Mouse (Mus musculus) cerebellum, adult 2 months (tissue): ENCODE measurements around the gene Il9r. TPM values are rescaled to one million over a fixed set of nuclear protein-coding genes. Genes with fewer than 3 reads are reported as not detected.
A peak's percentile ranks its signal among the peaks of the same experiment; 100 is the strongest.

Source experiments
- DNase-seq, 2 experiments: peaks; one replicate each; pipeline ENCODE4 v3.0.0; 2021
- H3K27ac ChIP-seq: fragments of 200-500 bp; 2 replicates; pipeline ENCODE4 v1.5.1; 2012; ENCODE audit warnings: low read length, control low read depth, inconsistent platforms; ENCODE audit not compliant: insufficient read depth
- H3K27me3 ChIP-seq: fragments of 200-500 bp; 2 replicates; pipeline ENCODE4 v1.6.1; 2012; ENCODE audit warnings: inconsistent platforms, mild to moderate bottlenecking, low read length, moderate library complexity; ENCODE audit not compliant: control insufficient read depth, insufficient read depth
- H3K4me1 ChIP-seq: fragments of 200-500 bp; 2 replicates; pipeline ENCODE4 v1.6.1; 2011; ENCODE audit warnings: low read length; ENCODE audit not compliant: control insufficient read depth, insufficient read depth
- H3K4me3 ChIP-seq: fragments of 200-500 bp; replicated peaks from 2 replicates; pipeline ENCODE3; 2011; ENCODE audit warnings: mild to moderate bottlenecking, low read depth, low read length, control low read depth; ENCODE audit not compliant: insufficient read depth
- CTCF ChIP-seq: fragments of 200-500 bp; IDR thresholded peaks from 2 replicates; pipeline ENCODE4 v1.5.1; 2011; ENCODE audit warnings: low read depth, mild to moderate bottlenecking, control low read depth, low read length, moderate library complexity, borderline replicate concordance; ENCODE audit not compliant: insufficient read depth
- POLR2A ChIP-seq: fragments of 200-500 bp; IDR thresholded peaks from 2 replicates; pipeline ENCODE4 v1.6.1; 2011; ENCODE audit warnings: low read length, control low read depth, borderline replicate concordance; ENCODE audit not compliant: insufficient read depth
- WGBS: fragments of 180-500 bp; shearing (Covaris S2); methylation state at CpG from one replicate; pipeline ENCODE4 v1.1.7; 2018; 5-methylcytosine and 5-hydroxymethylcytosine counted together
- polyA plus RNA-seq: library from polyadenylated mRNA; depleted of rRNA; stranded (reverse); fragments of >200 nt; gene quantifications from 2 replicates; pipeline ENCODE4 v1.2.3, GENCODE M21; 2012

Gene Il9r
- polyA plus RNA-seq, 1 experiment: not detected

GRCm38 (mm10) chr11:32241391-32241790 is 41.3 kb upstream of the Il9r start:
- no peak overlapping the region for H3K27ac ChIP-seq
- TF ChIP-seq POLR2A (no peak), CTCF (no peak)
- H3K27me3 ChIP-seq: no peaks in the 10 kb centered on the region
- DNase-seq: no peak
- H3K4me1 ChIP-seq: peaks cover 15% of the 10 kb centered on the region
- H3K4me3 ChIP-seq: no peak overlapping the region

DNA sequence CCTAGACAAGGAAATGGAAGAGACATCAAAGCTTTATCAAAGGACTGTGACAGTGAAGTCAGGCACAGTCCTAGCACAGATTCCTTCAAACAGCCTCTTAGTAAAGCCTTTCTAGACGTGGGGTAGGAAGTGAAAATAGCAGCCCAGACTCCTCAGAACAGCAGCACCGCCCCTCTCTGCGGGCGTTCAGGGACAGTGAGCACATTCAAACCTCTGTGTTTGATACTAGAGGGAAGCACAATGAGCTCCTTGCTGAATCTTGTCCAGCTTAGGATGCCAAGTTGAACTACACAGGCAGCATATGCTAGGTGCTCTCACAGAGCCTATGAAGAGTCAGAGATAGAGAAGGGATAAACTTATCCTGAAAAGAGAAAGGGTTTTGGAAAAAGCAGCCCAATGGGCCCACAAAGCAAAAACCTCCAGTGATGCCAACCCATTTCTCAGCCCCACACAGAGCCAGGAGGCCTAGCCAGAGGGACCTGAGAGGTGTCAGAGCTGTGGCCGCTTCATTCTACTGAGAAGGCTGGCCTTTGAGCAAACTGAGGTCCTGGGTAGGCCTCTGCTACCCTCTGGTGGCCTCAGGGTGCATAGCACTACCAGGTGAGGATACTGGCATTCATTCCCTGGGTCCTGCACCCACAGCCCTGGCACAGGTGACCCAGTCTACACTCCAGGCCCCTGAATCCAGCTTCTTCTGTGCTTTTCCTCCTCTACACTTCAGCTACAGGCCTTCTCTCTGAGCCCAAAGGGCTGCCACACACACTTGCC is 38.2 kb upstream of the Il9r start:
- WGBS: 62% methylated on average over 5 of the region's 5 CpGs
- Histone ChIP-seq H3K4me1 (peaks cover 41% of the 10 kb centered on the region), H3K27ac (no peak overlapping the region), H3K4me3 (no peak overlapping the region), H3K27me3 (no peaks in the 10 kb centered on the region)
- peak; percentile 80 to 89 for DNase-seq
- peak; percentile 100 for TF ChIP-seq CTCF
- no peak for TF ChIP-seq POLR2A

DNA sequence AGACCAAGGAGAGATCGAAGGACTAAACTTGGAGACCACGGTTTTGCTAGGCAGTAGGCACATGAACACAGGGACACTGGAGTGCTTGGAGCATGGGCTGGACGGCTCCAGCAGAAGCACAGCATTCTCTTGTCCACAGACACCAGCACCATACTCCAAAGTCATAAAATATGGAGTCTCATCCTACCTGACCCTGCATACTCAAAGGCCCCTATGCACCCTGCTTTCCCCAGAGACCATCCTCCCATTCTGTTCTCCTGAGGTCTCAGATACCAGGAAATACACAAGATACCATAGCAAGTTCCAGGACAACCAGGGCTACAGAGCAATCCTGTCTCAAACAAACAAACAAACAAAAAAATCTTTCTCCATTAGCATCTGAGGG is 37.3 kb upstream of the Il9r start:
- DNase-seq: no peak
- Histone ChIP-seq H3K27ac (no peak overlapping the region), H3K4me3 (no peak overlapping the region), H3K27me3 (no peaks in the 10 kb centered on the region), H3K4me1 (peaks cover 49% of the 10 kb centered on the region)
- 51% methylated on average over 3 of the region's 3 CpGs for WGBS
- TF ChIP-seq POLR2A: no peak
- TF ChIP-seq CTCF: no peak

GRCm38 (mm10) chr11:32236712-32237410 is 36.8 kb upstream of the Il9r start:
- TF ChIP-seq CTCF (peak; percentile 48; the same call in 1 of the 2 replicates), POLR2A (no peak)
- no peaks in the 10 kb centered on the region for H3K27me3 ChIP-seq
- 0 out of 2 replicates have a peak overlapping the region, but pooled peaks have one; percentile 3 for H3K27ac ChIP-seq
- DNase-seq: peak; percentile 70 to 75
- 21% methylated on average over 9 of the region's 9 CpGs for WGBS
- no peak overlapping the region for H3K4me3 ChIP-seq
- peaks cover 49% of the 10 kb centered on the region for H3K4me1 ChIP-seq

- 56% methylated on average over 2 of the region's 2 CpGs for WGBS
- DNase-seq: peak in 1 of 2 experiments; percentile 13
- H3K4me1 ChIP-seq: peaks cover 51% of the 10 kb centered on the region
- H3K27ac ChIP-seq: no peak overlapping the region
- TF ChIP-seq CTCF (no peak), POLR2A (no peak)
- H3K27me3 ChIP-seq: no peaks in the 10 kb centered on the region
- no peak overlapping the region for H3K4me3 ChIP-seq
Observed at GRCm38 (mm10) chr11:32236132-32236531, 36.1 kb upstream of the Il9r start.

GRCm38 (mm10) chr11:32235646-32236045 is 35.6 kb upstream of the Il9r start:
- TF ChIP-seq POLR2A (no peak), CTCF (no peak)
- Histone ChIP-seq H3K27me3 (no peaks in the 10 kb centered on the region), H3K4me3 (no peak overlapping the region), H3K4me1 (peaks cover 54% of the 10 kb centered on the region), H3K27ac (no peak overlapping the region)
- WGBS: 25% methylated on average over 3 of the region's 3 CpGs
- peak; percentile 48 to 67 for DNase-seq

DNA sequence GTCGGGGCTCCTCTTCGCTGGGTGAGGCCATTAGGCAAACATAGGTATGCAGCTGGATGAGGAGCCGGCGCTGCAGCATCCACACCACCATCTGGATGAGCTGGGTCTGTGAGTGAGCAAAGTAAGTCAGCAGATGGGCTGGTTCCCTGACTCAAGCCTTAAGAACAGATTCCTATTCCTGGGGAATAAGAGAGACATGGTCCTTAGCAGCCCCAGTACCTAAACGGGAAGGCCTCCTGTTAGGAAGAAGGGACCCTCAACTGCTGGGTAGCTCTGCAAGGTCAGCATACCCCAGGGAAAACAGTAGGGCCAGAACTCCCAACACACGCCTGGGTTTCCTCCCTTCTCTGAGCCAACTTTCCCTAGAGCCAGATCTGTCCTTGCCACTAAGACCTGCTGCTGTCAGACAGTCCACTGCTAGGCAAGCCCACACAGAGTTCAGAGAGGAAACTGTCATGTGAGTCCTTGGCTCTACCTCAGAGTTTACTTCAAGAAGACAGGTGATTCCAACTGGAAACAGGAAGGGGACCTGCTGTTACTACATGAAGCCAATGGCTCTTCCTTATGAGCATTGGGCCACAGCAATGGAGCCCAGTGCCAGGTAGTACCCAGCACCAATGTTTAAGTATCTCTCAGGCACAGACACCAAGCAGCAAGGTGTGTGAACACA is 34.9 kb upstream of the Il9r start:
- Histone ChIP-seq H3K27me3 (no peaks in the 10 kb centered on the region), H3K4me1 (peaks cover 61% of the 10 kb centered on the region), H3K27ac (no peak overlapping the region), H3K4me3 (no peak overlapping the region)
- peak in 1 of 2 experiments; percentile 25 for DNase-seq
- no peak for TF ChIP-seq CTCF
- TF ChIP-seq POLR2A: no peak
- whole genome bisulfite sequencing: 47% methylated on average over 6 of the region's 6 CpGs

GRCm38 (mm10) chr11:32233895-32234294 is 33.8 kb upstream of the Il9r start:
- peaks cover 65% of the 10 kb centered on the region for H3K4me1 ChIP-seq
- H3K4me3 ChIP-seq: no peak overlapping the region
- TF ChIP-seq CTCF (no peak), POLR2A (no peak)
- 42% methylated on average over 3 of the region's 3 CpGs for WGBS
- 0 out of 2 replicates have a peak overlapping the region, but pooled peaks have one; percentile 29 for H3K27ac ChIP-seq
- DNase-seq: peak; percentile 50 to 57
- no peaks in the 10 kb centered on the region for H3K27me3 ChIP-seq
